Mouse (Mus musculus) megakaryocyte, embryonic 14.5 days (primary cell): ENCODE measurements around the gene Ifnlr1. TPM values are rescaled to one million over a fixed set of nuclear protein-coding genes. Genes with fewer than 3 reads are reported as not detected.

Experiments used
- H3K27me3 ChIP-seq: replicated peaks from 2 replicates; pipeline ENCODE3; 2012; ENCODE audit warnings: inconsistent platforms
- H3K36me3 ChIP-seq: replicated peaks from 2 replicates; pipeline ENCODE3; 2012; ENCODE audit warnings: low read length, inconsistent platforms, mixed read lengths
- H3K4me1 ChIP-seq: 2 replicates; pipeline ENCODE4 v1.6.1; 2012; ENCODE audit warnings: inconsistent platforms
- H3K4me3 ChIP-seq: replicated peaks from 2 replicates; pipeline ENCODE3; 2012; ENCODE audit warnings: moderate library complexity, mild to moderate bottlenecking, inconsistent platforms
- H3K9me3 ChIP-seq: 2 replicates; pipeline ENCODE4 v1.6.1; 2012; ENCODE audit warnings: inconsistent platforms
- FLI1 ChIP-seq: IDR thresholded peaks from 2 replicates; pipeline ENCODE4 v1.6.1; 2012; ENCODE audit warnings: low read length, inconsistent platforms, mixed read lengths
- GATA1 ChIP-seq: IDR thresholded peaks from 3 replicates; pipeline ENCODE4 v1.6.1; 2012; ENCODE audit warnings: mixed read lengths, low read length, inconsistent platforms, borderline replicate concordance
- polyA plus RNA-seq: library from polyadenylated mRNA; stranded (reverse); fragments of >175 nt; gene quantifications from 2 replicates; pipeline ENCODE4 v1.2.3, GENCODE M21; 2012; ENCODE audit warnings: low replicate concordance; ENCODE audit not compliant: insufficient read depth

The Ifnlr1 gene
- polyA plus RNA-seq, 1 experiment, result not detected

DNA sequence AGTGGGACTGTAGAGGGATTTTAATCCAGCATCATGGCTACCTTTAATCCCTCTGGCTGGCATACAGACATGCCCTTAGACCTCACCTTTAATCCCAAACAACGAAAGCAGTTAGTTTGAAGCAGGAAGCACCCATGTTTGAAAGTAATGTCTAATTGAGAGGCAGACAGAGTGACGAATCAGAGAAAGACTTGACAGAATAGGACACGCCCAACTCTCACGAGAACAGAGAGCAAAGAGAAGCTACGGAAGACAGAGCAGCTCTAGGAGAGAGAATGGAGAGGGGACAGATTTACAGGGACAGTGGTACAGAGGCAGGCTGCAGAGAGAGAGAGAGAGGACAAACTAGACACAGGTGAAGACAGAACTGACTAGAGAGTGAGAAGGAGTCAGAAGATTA, 4.3 kb upstream of the Ifnlr1 start:
- Histone ChIP-seq H3K36me3 (no peaks in the 10 kb centered on the region), H3K9me3 (peaks cover 3% of the 10 kb centered on the region), H3K27me3 (peaks cover 83% of the 10 kb centered on the region), H3K4me1 (peaks cover 16% of the 10 kb centered on the region), H3K4me3 (no peak overlapping the region)
- no peak for TF ChIP-seq FLI1
- no peak for TF ChIP-seq GATA1

DNA sequence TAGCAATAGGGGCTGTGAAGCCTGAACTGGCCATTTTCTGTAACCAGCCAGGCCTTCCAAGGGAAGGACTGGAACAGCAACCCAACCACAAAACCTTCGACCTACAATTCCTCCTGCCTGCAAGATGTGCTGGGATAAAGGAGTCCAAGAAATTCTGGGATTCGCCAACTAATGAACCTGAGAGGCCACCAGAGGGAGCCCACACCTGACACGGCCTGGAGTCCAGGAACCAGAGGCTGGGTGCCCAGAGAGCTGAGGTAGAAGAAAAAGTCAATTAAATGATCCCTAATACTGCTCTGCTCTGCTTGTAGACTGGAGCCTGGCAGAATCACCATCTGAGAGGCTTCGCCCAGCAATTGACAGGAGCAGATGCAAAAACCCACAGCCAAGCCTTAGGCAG, 2.5 kb upstream of the Ifnlr1 start:
- Histone ChIP-seq H3K4me1 (peaks cover 18% of the 10 kb centered on the region), H3K36me3 (no peaks in the 10 kb centered on the region), H3K27me3 (peaks cover 88% of the 10 kb centered on the region), H3K4me3 (no peak overlapping the region), H3K9me3 (peaks cover 3% of the 10 kb centered on the region)
- TF ChIP-seq FLI1, result no peak
- TF ChIP-seq GATA1, result no peak

DNA sequence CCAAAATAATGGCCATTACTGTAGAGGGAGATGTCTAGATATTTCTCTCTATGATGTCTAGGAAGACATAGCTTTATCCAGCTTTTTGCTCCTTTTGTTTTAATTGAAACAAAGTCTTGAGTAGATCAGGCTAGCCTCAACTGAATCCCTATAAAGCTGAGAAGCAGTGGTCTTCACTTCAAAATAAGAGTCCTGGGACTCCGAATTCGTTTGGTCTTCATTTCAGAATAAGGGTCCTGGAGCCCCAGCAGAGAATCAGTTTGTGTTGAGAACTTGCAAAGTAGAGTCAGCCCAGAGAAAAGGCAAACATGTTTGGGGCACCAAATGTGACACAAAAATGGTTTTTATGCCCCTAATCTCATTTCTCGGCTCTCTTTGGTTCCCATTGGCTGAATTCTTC, 1.4 kb upstream of the Ifnlr1 start:
- H3K9me3 ChIP-seq, result peaks cover 3% of the 10 kb centered on the region
- H3K4me3 ChIP-seq, result no peak overlapping the region
- no peaks in the 10 kb centered on the region for H3K36me3 ChIP-seq
- peaks cover 90% of the 10 kb centered on the region for H3K27me3 ChIP-seq
- no peak for TF ChIP-seq FLI1
- TF ChIP-seq GATA1, result no peak
- H3K4me1 ChIP-seq, result peaks cover 16% of the 10 kb centered on the region

DNA sequence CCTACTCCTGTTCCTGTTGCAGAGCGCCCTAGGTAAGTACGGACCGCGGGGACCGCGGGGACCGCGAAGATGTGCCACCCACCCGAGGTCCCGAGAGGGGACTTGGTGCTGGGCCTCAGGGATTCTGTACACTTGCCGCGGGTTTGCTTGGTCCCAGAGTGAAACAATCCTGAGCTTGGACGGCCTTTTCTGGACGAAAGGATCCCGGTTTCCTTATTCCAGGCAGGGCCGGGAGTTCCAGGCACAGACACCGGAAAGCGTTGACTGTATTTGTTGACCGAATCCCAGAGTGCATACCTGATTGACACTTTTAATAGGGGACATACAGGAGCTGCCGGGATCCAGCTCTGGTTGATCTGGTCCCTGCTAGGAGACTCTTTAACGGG, 474 bp downstream of the Ifnlr1 start:
- no peaks in the 10 kb centered on the region for H3K36me3 ChIP-seq
- peak overlapping the region; percentile 89 for H3K4me3 ChIP-seq
- peaks cover 3% of the 10 kb centered on the region for H3K9me3 ChIP-seq
- peaks cover 16% of the 10 kb centered on the region for H3K4me1 ChIP-seq
- H3K27me3 ChIP-seq, result peaks cover 86% of the 10 kb centered on the region
- TF ChIP-seq GATA1 (no peak), FLI1 (no peak)

DNA sequence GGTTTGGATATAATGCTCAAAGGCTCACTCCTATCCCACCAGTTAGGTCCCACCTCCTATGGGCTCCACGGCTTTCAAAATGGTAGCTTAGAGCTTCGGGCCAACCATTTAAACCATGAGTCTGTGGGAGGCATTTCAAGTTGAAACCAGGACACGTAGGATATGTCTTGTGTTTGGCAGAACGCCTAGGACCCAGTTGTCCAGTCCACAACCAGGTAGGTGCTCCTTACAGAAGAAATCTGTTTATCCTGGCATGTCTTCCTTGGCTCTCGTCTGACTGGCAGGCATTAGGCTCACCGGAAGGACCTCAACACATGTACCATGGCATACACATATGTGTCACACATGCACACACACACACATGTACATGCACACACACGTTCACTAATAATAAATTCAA, 3.7 kb downstream of the Ifnlr1 start:
- no peak for TF ChIP-seq GATA1
- Histone ChIP-seq H3K27me3 (peaks cover 66% of the 10 kb centered on the region), H3K4me1 (peaks cover 16% of the 10 kb centered on the region), H3K4me3 (no peak overlapping the region), H3K9me3 (0 out of 2 replicates have a peak, but pooled peaks cover 10% of the 10 kb centered on the region), H3K36me3 (no peaks in the 10 kb centered on the region)

DNA sequence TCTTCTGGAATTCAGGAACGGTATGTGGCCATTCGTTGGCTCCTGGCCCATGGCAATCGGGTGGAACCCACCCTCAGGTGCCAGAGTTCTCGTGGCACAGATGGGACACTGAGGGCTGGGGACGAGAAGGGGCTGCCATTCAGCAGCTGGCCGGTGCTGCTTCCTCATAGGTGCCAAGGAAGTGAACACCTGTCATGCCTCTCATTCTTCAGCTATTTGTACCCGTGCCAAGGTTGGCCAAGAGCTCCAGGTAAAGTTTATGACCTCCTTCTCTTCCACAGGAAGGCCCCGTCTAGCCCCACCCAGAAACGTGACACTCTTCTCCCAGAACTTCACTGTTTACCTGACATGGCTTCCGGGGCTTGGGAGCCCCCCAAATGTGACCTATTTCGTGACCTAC, 4.2 kb downstream of the Ifnlr1 start:
- Histone ChIP-seq H3K4me1 (peaks cover 16% of the 10 kb centered on the region), H3K4me3 (no peak overlapping the region), H3K9me3 (0 out of 2 replicates have a peak, but pooled peaks cover 10% of the 10 kb centered on the region), H3K27me3 (peaks cover 62% of the 10 kb centered on the region), H3K36me3 (no peaks in the 10 kb centered on the region)
- TF ChIP-seq FLI1 (no peak), GATA1 (no peak)

DNA sequence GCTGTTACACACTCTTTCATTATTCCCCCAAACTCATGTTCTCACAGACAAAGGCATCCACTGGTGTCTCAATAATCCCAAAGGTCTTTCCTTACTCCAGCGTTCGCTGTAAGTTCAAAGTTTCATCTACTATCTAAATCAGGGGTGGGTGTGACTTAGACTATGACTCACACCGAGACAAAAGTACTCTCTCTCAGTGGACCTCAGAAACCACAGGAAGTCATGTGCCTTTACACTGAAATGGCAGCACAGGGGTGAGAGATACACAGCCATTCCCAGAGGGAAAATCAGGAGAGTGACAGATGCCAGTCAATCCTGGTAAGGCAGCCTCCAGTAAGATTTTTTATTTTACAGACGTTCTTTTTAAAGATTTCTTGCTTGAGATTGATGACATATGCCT, 6.8 kb downstream of the Ifnlr1 start:
- Histone ChIP-seq H3K36me3 (no peaks in the 10 kb centered on the region), H3K4me1 (no peaks in the 10 kb centered on the region), H3K27me3 (peaks cover 35% of the 10 kb centered on the region), H3K4me3 (no peak overlapping the region), H3K9me3 (peaks cover 18% of the 10 kb centered on the region)
- TF ChIP-seq FLI1 (no peak), GATA1 (no peak)

DNA sequence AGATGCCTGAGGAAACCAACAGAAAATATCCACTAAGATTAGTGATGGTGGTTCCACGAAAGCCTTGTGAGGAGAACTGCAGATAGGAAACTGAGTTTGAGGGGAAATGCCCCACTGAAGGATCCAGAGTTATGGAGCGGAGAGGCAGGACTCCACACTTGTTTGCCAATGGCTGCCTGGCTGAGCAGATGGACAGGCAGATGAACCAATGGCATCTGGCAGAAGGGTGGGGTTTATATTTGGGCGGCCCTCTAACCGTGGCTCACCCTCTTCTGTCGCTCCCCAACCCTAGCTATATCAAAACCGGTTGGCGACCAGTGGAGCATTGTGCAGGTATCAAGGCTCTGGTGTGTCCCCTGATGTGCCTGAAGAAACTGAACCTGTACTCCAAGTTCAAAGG, 12.4 kb downstream of the Ifnlr1 start:
- Histone ChIP-seq H3K36me3 (no peaks in the 10 kb centered on the region), H3K27me3 (peaks cover 30% of the 10 kb centered on the region), H3K4me1 (no peaks in the 10 kb centered on the region), H3K9me3 (peaks cover 16% of the 10 kb centered on the region), H3K4me3 (no peak overlapping the region)
- TF ChIP-seq FLI1 (no peak), GATA1 (no peak)

DNA sequence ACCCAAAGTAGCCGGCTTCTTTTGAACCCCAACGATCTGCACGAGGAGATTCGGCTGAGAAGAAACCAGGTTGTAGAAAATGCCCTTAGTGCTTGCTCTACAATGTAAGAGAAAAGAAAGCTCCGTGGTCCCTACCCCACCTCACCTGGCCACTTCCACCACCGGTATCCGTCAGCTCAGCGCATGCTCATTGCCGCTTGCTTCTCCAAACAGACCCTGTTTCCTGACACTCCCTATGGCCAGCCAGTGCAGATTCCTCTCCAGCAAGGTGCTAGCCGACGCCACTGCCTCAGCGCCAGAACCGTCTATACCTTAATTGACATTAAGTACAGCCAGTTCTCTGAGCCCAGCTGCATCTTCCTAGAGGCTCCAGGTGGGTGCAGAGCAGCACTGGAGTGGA, 17.4 kb downstream of the Ifnlr1 start:
- H3K4me3 ChIP-seq, result no peak overlapping the region
- H3K36me3 ChIP-seq, result no peaks in the 10 kb centered on the region
- TF ChIP-seq FLI1, result no peak
- TF ChIP-seq GATA1, result no peak
- H3K4me1 ChIP-seq, result peaks cover 4% of the 10 kb centered on the region
- peaks cover 62% of the 10 kb centered on the region for H3K27me3 ChIP-seq
- H3K9me3 ChIP-seq, result peaks cover 1% of the 10 kb centered on the region

DNA sequence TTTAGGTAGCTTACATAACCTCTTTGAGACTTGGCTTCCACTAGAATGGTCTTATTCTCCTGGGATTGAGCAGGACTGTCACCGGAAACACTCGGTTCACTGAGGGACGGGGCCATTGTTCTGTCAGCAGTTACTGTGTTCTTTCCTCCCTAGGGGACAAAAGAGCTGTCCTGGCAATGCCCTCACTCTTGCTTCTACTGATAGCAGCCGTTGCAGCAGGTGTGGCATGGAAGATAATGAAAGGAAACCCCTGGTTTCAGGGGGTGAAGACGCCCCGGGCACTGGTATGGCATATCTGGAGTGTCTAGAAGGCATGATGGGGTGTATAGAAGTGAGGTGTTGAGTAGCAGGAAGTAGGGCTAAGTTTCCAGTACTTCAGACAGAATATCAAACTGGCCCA, 17.9 kb downstream of the Ifnlr1 start:
- Histone ChIP-seq H3K4me3 (no peak overlapping the region), H3K36me3 (no peaks in the 10 kb centered on the region), H3K9me3 (no peaks in the 10 kb centered on the region), H3K27me3 (peaks cover 64% of the 10 kb centered on the region), H3K4me1 (peaks cover 8% of the 10 kb centered on the region)
- TF ChIP-seq GATA1 (no peak), FLI1 (no peak)

DNA sequence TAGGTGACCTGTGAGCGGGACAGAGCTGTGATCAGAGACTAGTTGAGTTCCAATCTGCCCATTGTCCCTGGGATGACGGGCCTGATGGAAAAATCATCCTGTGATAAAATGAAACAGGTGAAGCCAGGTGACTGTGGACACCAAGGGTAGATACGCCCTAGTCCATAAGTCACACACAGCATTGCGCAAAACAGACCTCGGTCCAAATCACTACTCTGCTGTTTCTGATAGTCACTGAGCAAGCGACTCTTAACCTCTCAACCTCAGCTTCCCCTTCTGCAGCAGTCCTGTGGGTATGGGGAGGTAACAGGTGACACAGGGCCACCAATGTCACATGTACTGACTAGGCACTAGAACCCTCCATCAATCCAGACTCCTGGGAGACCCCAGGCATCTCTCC, 20.0 kb downstream of the Ifnlr1 start:
- Histone ChIP-seq H3K27me3 (peaks cover 55% of the 10 kb centered on the region), H3K4me3 (no peak overlapping the region), H3K36me3 (no peaks in the 10 kb centered on the region), H3K9me3 (no peaks in the 10 kb centered on the region), H3K4me1 (peaks cover 12% of the 10 kb centered on the region)
- TF ChIP-seq FLI1 (no peak), GATA1 (no peak)
